Mouse (Mus musculus) liver, embryonic 11.5 days (tissue): ENCODE results near the gene Fibcd1. TPM values are rescaled to one million over a fixed set of nuclear protein-coding genes. Genes with fewer than 3 reads are reported as not detected.

Source experiments
- ATAC-seq: fragments of 200-750 bp; cut with Nextera tagmentation; replicated peaks from 2 replicates; pipeline ENCODE4 v1.8.0; 2017; ENCODE audit warnings: moderate number of reproducible peaks, mild to moderate bottlenecking, moderate TSS enrichment, moderate library complexity; ENCODE audit not compliant: low FRiP score
- DNase-seq: peaks from one replicate; pipeline ENCODE4 v3.0.0-alpha.2; 2017; ENCODE audit warnings: low spot score
- H3K27ac ChIP-seq: fragments of 300-500 bp; sonication (generic); 2 replicates; pipeline ENCODE4 v1.5.1; 2014; ENCODE audit warnings: mild to moderate bottlenecking, low read depth, low read length, control low read depth
- H3K27me3 ChIP-seq: fragments of 300-500 bp; sonication (generic); replicated peaks from 2 replicates; pipeline ENCODE4 v1.6.1; 2014; ENCODE audit warnings: low read length, mixed read lengths; ENCODE audit not compliant: control insufficient read depth, insufficient read depth
- H3K36me3 ChIP-seq: fragments of 300-500 bp; sonication (generic); 2 replicates; pipeline ENCODE4 v1.6.1; 2014; ENCODE audit warnings: mild to moderate bottlenecking, low read length, moderate library complexity, mixed read lengths; ENCODE audit not compliant: control insufficient read depth, insufficient read depth
- H3K4me1 ChIP-seq: fragments of 300-500 bp; sonication (generic); replicated peaks from 2 replicates; pipeline ENCODE4 v1.6.1; 2014; ENCODE audit warnings: low read length, mixed read lengths; ENCODE audit not compliant: control insufficient read depth, insufficient read depth
- H3K4me2 ChIP-seq: fragments of 300-500 bp; sonication (generic); 2 replicates; pipeline ENCODE4 v1.6.1; 2014; ENCODE audit warnings: mild to moderate bottlenecking, control low read depth, moderate library complexity
- H3K4me3 ChIP-seq: fragments of 300-500 bp; sonication (generic); 2 replicates; pipeline ENCODE4 v1.5.1; 2014; ENCODE audit warnings: low read depth, low read length, control low read depth
- H3K9ac ChIP-seq: fragments of 300-500 bp; sonication (generic); 2 replicates; pipeline ENCODE4 v1.6.1; 2014; ENCODE audit warnings: low read depth, low read length, control low read depth
- H3K9me3 ChIP-seq: fragments of 300-500 bp; sonication (generic); 2 replicates; pipeline ENCODE4 v1.6.1; 2016; ENCODE audit warnings: low read length, inconsistent platforms, mixed read lengths; ENCODE audit not compliant: control insufficient read depth
- WGBS: fragments of 180-500 bp; shearing (Covaris S2); extraction: QIAGEN DNeasy Blood & Tissue Kit; methylation state at CpG from one replicate; pipeline ENCODE4 v1.1.7; 2014; 5-methylcytosine and 5-hydroxymethylcytosine counted together
- polyA plus RNA-seq: library from polyadenylated mRNA; unstranded; fragments of >200 nt; fragmentation: Nextera tagmentation; extraction: Ambion mirVana; gene quantifications from 2 replicates; pipeline ENCODE4 v1.2.1, GENCODE M21; 2014

The Fibcd1 gene
- polyA plus RNA-seq, 1 experiment from 2014 or later: 0.14 TPM

GRCm38 (mm10) chr2:31796943-31797342, 48.9 kb downstream of the Fibcd1 start:
- no peak for ATAC-seq
- no peak for DNase-seq
- WGBS: 90% methylated on average over 3 of the region's 3 CpGs

DNA sequence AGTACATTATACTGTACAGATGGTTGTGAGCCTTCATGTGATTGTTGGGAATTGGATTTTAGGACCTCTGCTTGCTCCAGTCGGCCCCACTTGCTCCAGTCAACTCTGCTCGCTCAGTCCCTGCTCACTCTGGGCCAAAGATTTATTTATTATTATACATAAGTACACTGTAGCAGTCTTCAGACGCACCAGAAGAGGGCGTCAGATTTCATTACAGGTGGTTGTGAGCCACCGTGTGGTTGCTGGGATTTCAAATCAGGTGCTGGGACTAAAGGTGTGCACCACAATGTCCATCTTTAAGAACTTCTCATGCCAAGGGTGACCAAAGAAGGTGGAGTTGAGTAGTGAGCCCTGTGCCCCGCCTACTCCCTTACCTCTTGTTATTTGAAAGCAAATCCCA, 53.2 kb downstream of the Fibcd1 start:
- Histone ChIP-seq H3K4me1 (no peaks in the 10 kb centered on the region), H3K27me3 (no peaks in the 10 kb centered on the region), H3K4me2 (no peak overlapping the region), H3K36me3 (peaks cover 37% of the 10 kb centered on the region), H3K9me3 (no peaks in the 10 kb centered on the region), H3K9ac (no peak overlapping the region), H3K4me3 (no peak overlapping the region), H3K27ac (no peak overlapping the region)
- no peak for ATAC-seq
- no peak for DNase-seq
- WGBS: 82% methylated on average over 6 of the region's 6 CpGs

More at GRCm38 (mm10) chr2:31796943-31797342, 48.9 kb downstream of the Fibcd1 start:
- H3K9ac ChIP-seq: no peak overlapping the region
- H3K4me3 ChIP-seq: no peak overlapping the region
- peaks cover 56% of the 10 kb centered on the region for H3K36me3 ChIP-seq
- no peak overlapping the region for H3K4me2 ChIP-seq
- H3K4me1 ChIP-seq: no peaks in the 10 kb centered on the region
- no peaks in the 10 kb centered on the region for H3K9me3 ChIP-seq
- H3K27ac ChIP-seq: no peak overlapping the region
- no peaks in the 10 kb centered on the region for H3K27me3 ChIP-seq

DNA sequence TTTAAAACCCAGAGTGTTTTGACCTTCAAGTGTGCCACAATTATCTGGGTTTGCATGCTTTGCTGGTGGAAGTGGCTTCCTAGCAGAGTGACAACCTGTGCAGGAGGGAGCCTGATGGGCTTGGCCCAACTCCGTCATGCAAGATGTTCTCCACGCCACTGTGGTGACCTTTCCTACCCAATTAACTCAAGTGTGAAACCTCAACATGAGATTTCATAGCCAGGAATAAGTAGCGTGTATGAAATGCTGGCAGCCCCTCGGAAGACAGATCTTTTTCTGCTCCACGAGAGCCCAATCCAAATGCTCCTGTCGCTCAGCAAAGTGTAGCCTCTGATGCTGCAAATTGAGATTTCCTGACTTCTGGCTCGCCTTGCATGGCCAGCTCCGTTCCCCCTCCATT, 54.5 kb downstream of the Fibcd1 start:
- H3K9ac ChIP-seq: no peak overlapping the region
- H3K4me2 ChIP-seq: no peak overlapping the region
- DNase-seq (no peak), ATAC-seq (no peak)
- H3K4me3 ChIP-seq: no peak overlapping the region
- H3K27me3 ChIP-seq: no peaks in the 10 kb centered on the region
- H3K9me3 ChIP-seq: no peaks in the 10 kb centered on the region
- no peak overlapping the region for H3K27ac ChIP-seq
- WGBS: 86% methylated on average over 8 of the region's 8 CpGs
- H3K4me1 ChIP-seq: no peaks in the 10 kb centered on the region
- H3K36me3 ChIP-seq: peaks cover 34% of the 10 kb centered on the region

- Histone ChIP-seq H3K4me3 (no peak overlapping the region), H3K9ac (no peak overlapping the region), H3K4me2 (no peak overlapping the region), H3K36me3 (peaks cover 37% of the 10 kb centered on the region), H3K9me3 (no peaks in the 10 kb centered on the region), H3K27me3 (no peaks in the 10 kb centered on the region), H3K27ac (no peak overlapping the region), H3K4me1 (no peaks in the 10 kb centered on the region)
- no peak for DNase-seq
- WGBS: 91% methylated on average over 13 of the region's 13 CpGs
- ATAC-seq: no peak
Measured at GRCm38 (mm10) chr2:31790728-31791251, 55.0 kb downstream of the Fibcd1 start.

- Histone ChIP-seq H3K36me3 (peaks cover 39% of the 10 kb centered on the region), H3K4me1 (no peaks in the 10 kb centered on the region), H3K9me3 (no peaks in the 10 kb centered on the region), H3K27me3 (no peaks in the 10 kb centered on the region), H3K4me3 (no peak overlapping the region), H3K4me2 (no peak overlapping the region), H3K27ac (no peak overlapping the region), H3K9ac (no peak overlapping the region)
- 83% methylated on average over 2 of the region's 2 CpGs for WGBS
- DNase-seq (no peak), ATAC-seq (no peak)
Measured at GRCm38 (mm10) chr2:31789215-31789614, 56.6 kb downstream of the Fibcd1 start.

- 85% methylated on average over 3 of the region's 3 CpGs for WGBS
- Histone ChIP-seq H3K9me3 (no peaks in the 10 kb centered on the region), H3K4me3 (no peak overlapping the region), H3K27me3 (no peaks in the 10 kb centered on the region), H3K4me1 (no peaks in the 10 kb centered on the region), H3K36me3 (peaks cover 46% of the 10 kb centered on the region), H3K9ac (no peak overlapping the region), H3K27ac (no peak overlapping the region), H3K4me2 (no peak overlapping the region)
- DNase-seq: no peak
- no peak for ATAC-seq
Measured at GRCm38 (mm10) chr2:31788227-31788626, 57.6 kb downstream of the Fibcd1 start.

DNA sequence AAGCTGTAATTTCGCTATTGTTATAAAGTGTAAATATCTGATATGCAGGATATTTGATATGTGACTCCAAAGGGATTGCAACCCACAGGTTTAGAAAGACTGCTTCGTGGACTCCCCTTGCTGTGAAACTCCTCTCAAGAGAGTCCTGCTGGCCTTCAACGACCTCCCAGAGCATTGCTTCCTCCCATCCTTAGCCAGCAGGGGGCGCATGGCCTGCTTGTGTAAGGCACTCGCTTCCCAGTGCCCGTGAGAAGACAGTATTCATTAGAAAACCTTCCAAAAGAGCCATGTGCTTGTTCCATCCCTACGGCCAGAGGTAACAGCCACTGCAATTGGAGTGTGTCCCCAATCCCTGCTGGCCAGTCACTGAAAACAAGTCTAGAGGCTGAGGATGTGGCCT, 58.8 kb downstream of the Fibcd1 start:
- no peak overlapping the region for H3K4me2 ChIP-seq
- WGBS: 32% methylated on average over 7 of the region's 7 CpGs
- peak; percentile 66 for DNase-seq

GRCm38 (mm10) chr2:31785074-31785473, 60.7 kb downstream of the Fibcd1 start:
- Histone ChIP-seq H3K4me3 (no peak overlapping the region), H3K27me3 (no peaks in the 10 kb centered on the region), H3K36me3 (peaks cover 44% of the 10 kb centered on the region), H3K9me3 (no peaks in the 10 kb centered on the region), H3K4me2 (no peak overlapping the region), H3K9ac (no peak overlapping the region), H3K4me1 (no peaks in the 10 kb centered on the region), H3K27ac (no peak overlapping the region)
- DNase-seq: peak; percentile 63
- WGBS: 49% methylated on average over 9 of the region's 9 CpGs
- ATAC-seq: peak; percentile 51; the same call in 1 of the 2 replicates

More for the DNA sequence above, 58.8 kb downstream of the Fibcd1 start:
- no peak for ATAC-seq
- Histone ChIP-seq H3K9me3 (no peaks in the 10 kb centered on the region), H3K4me3 (no peak overlapping the region), H3K36me3 (peaks cover 45% of the 10 kb centered on the region), H3K27me3 (no peaks in the 10 kb centered on the region), H3K9ac (no peak overlapping the region), H3K4me1 (no peaks in the 10 kb centered on the region), H3K27ac (no peak overlapping the region)

- Histone ChIP-seq H3K27ac (no peak overlapping the region), H3K9me3 (no peaks in the 10 kb centered on the region), H3K4me1 (no peaks in the 10 kb centered on the region), H3K4me2 (no peak overlapping the region), H3K9ac (no peak overlapping the region), H3K4me3 (no peak overlapping the region), H3K36me3 (peaks cover 52% of the 10 kb centered on the region), H3K27me3 (no peaks in the 10 kb centered on the region)
- ATAC-seq (no peak), DNase-seq (no peak)
- WGBS: 77% methylated on average over 8 of the region's 8 CpGs
Measured at GRCm38 (mm10) chr2:31782958-31783602, 62.7 kb downstream of the Fibcd1 start.
